Mouse (Mus musculus): ENCODE measurements at regions not wholly inside any gene's neighbourhood (a gene's known extent, or its start where the extent isn't known, plus 50 kb on each side); places are given as distances from the start of the nearest gene placed in this dataset.

DNA sequence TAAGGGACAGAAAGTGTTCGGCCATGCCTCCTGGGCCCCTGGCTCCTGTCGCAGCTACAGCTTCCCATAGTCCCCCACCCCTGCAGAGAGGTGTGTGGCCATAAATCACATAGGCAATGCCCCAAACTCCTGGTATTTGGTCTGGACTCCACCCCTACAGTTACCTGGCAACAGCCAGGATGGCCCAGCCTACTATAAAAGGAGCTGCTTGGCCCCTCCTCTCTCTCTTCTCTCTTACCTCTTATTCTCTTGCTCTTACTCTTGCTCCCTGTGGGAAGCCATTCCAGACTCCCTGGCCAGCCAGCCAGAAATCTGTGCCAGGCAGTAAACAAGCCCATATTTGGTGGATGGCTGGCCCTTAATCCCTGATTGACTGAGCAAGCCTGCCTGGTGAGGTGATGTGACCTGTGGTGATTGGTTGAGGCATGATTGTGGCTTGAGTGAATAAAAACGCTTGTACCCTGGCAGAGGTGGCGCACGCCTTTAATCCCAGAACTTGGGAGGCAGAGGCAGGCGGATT, 56.4 kb upstream of the Nap1l1 start:
- TF ChIP-seq MAFK (IDR thresholded peaks at IDR 0.05; ENCODE audit: insufficient read depth, low read depth, low read length), result no peak
- no peak for TF ChIP-seq ZC3H11A (IDR thresholded peaks at IDR 0.05; ENCODE audit: borderline replicate concordance, low read depth, low read length)

All from ES-E14 (cell line).